Mouse (Mus musculus) heart, postnatal 25 days (tissue): ENCODE results near the gene Olfr1396. TPM values are rescaled to one million over a fixed set of nuclear protein-coding genes. Genes with fewer than 3 reads are reported as not detected.
"Not testable (repeated sequence)": the region's sequence is repeated elsewhere in the genome, so short reads cannot be mapped to it uniquely, and the experiment has no call there.

ENCODE experiments used
- DNase-seq: peaks from one replicate; pipeline ENCODE4 v3.0.0; 2022; ENCODE audit warnings: low spot score
- intact Hi-C: fragments of 180-260 bp; cut with DNase I; formaldehyde crosslinking; loops from one replicate; pipeline ENCODE4 v1.15.1; 2025
- total RNA-seq, 2 experiments: library from RNA; stranded (reverse); gene quantifications; 2 replicates each; pipeline ENCODE4 v1.2.3; 2021

Olfr1396 gene
- total RNA-seq, 2 experiments from 2014 or later: 1.3 to 1.7 TPM

DNA sequence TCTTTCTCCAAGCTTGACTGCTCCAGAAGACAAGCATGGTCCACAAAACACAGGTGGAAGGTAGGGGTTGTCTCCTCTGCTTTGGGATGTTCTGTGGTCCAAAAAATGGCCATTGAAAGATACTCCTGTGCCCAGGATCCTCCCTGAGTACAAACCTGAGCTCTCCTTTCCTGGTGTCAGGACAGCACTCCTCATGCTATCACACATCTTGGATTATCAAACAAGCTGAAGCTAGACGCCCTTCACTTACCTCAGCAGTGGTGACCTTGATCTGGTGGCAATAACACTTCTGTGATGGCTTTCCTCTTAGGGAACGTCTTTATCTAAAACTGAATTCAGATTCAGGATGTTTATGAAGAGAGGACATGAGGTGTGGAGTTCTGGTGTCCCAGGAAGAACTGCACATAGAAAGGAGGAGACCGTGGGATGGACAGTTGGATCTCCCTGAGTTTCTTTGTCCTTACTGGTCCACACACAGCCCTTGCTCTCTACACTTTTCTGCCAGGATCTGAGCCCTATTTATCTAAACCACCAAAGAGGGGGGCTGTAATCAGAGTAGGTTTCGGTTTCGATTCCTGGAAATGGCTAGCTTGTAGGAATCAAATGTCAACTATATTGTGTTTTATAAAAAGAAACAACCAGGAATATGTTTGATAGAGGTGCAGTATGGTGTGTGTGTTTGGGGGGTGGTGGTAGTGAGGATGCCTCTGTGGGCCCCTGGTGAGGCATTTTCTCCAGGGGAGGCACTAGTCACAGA is 50.8 kb downstream of the Olfr1396 start, which contains the start of gene Tgtp2:
Gene Tgtp2, minus strand, starts transcription at position 494 of the 757 bp plus-strand sequence.
- DNase-seq: not testable (repeated sequence)

DNA sequence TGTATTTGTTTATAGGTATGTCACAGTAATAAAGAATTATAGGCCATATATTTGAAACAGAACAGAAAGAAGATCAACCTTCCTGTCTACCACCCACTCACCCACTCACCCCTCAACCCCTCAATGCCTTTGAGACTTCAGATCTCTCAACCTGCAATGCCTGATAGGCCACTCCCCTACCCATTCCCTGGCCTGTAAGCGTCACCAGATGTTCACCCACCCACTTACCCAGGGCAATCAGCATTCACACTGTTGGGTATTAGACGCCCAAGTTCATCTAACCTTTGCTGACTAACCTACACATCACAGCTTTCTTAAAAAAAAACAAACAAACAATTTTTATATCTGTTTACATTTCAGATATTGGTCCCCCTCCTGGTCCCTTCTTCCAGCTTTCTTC is 52.8 kb downstream of the Olfr1396 start:
- intact Hi-C loops, DNase-seq: not testable (repeated sequence)

More for the DNA sequence above, 50.8 kb downstream of the Olfr1396 start, which contains the start of gene Tgtp2:
- intact Hi-C loops: not testable (repeated sequence)

DNA sequence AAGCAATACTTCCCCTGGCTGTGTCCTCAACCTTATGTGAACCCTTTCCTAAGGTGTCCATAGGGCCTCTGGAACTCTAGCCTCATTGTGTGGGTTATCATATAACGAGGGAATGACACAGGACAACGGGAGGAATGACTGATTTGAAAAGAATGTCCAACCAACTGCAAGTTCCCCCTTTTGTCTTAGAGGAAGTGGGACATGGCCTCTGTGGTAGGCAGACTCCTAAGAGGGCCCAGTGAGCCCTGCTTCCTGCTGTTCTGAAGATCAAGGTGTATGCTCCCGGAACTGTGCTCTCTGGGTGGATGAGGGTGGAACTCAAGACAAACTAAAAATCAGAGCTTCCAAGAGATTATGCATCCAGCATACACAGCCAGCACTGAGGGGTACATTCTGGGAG is 54.6 kb downstream of the Olfr1396 start:
- DNase-seq, intact Hi-C loops: not testable (repeated sequence)

Other genes starting within 250 kb of the Olfr1396 start
- gene Irgm1, start 243.2 kb downstream of the Olfr1396 start, total RNA-seq: 1 to 10 TPM; 8.8 to 8.9 TPM
- gene Gm5431, start 212.7 kb downstream of the Olfr1396 start, total RNA-seq: 1 to 10 TPM in 1 of 2 experiments, under 1 TPM in 1; 0.75 to 1.4 TPM
- gene Psme2b, start 168.7 kb downstream of the Olfr1396 start, total RNA-seq: 1 to 10 TPM; 2.7 to 3.1 TPM
- gene Olfr56, start 136.0 kb downstream of the Olfr1396 start, total RNA-seq: not detected
- 1 to 10 TPM; 4.4 to 4.6 TPM for gene 9930111J21Rik1, start 135.5 kb downstream of the Olfr1396 start, total RNA-seq
- under 1 TPM; 0.31 to 0.61 TPM for gene Gm12185, start 122.6 kb downstream of the Olfr1396 start, total RNA-seq
- gene Tgtp1, start 120.7 kb downstream of the Olfr1396 start, total RNA-seq: 1 to 10 TPM; 1.9 to 2.0 TPM
- gene 9930111J21Rik2, start 63.6 kb downstream of the Olfr1396 start, total RNA-seq: 1 to 10 TPM; 5.6 to 7.0 TPM
- 1 to 10 TPM in 1 of 2 experiments, under 1 TPM in 1; 0.55 to 1.7 TPM for gene Tgtp2, start 50.7 kb downstream of the Olfr1396 start, total RNA-seq
- 1 to 10 TPM; 1.3 to 3.0 TPM for gene Ifi47, start 38.3 kb downstream of the Olfr1396 start, total RNA-seq
- not detected for gene Olfr1395, start 27.4 kb upstream of the Olfr1396 start, total RNA-seq
- not detected for gene Olfr1394, start 39.5 kb upstream of the Olfr1396 start, total RNA-seq
- 10 to 100 TPM; 25.0 to 35.0 TPM for gene Btnl9, start 72.3 kb upstream of the Olfr1396 start, total RNA-seq
- gene Zfp62, start 88.4 kb upstream of the Olfr1396 start, total RNA-seq: 10 to 100 TPM; 21.5 to 29.6 TPM
- gene Mgat1, start 129.3 kb upstream of the Olfr1396 start, total RNA-seq: 10 to 100 TPM; 49.1 to 64.1 TPM
- gene Olfr1393, start 163.4 kb upstream of the Olfr1396 start, total RNA-seq: under 1 TPM; 0.10 to 0.11 TPM
- not detected for gene Olfr1392, start 170.4 kb upstream of the Olfr1396 start, total RNA-seq
- gene Olfr10, start 189.9 kb upstream of the Olfr1396 start, total RNA-seq: not detected
- not detected for gene Olfr1391, start 207.9 kb upstream of the Olfr1396 start, total RNA-seq
- gene Olfr1390, start 220.3 kb upstream of the Olfr1396 start, total RNA-seq: not detected